Mouse (Mus musculus): ENCODE results near the gene Prdx2.

- TF ChIP-seq GATA1 (IDR thresholded peaks at IDR 0.05; ENCODE audit: borderline replicate concordance, low read length) (no peak), FLI1 (IDR thresholded peaks at IDR 0.05; ENCODE audit: low read length) (no peak)
Observed at GRCm38 (mm10) chr8:85017209-85017608, 47.8 kb downstream of the Prdx2 start.

All from megakaryocyte, embryonic 14.5 days (primary cell).